Mouse (Mus musculus): ENCODE measurements around the gene Rnf41. TPM values are rescaled to one million over a fixed set of nuclear protein-coding genes. Genes with fewer than 3 reads are reported as not detected.
A peak's percentile ranks its signal among the peaks of the same experiment; 100 is the strongest.

Rnf41 gene
- polyA plus RNA-seq, 1 experiment from 2014 or later: 32.2 TPM

- peaks cover 5% of the 10 kb centered on the region; the same call in 1 of the 2 replicates for H3K4me1 ChIP-seq (ENCODE audit: insufficient read depth, low read depth, low read length)
- ATAC-seq (no peak), DNase-seq (ENCODE audit: low spot score) (no peak)
- TF ChIP-seq EP300 (IDR thresholded peaks at IDR 0.05): no peak
- no peak for TF ChIP-seq CTCF (IDR thresholded peaks at IDR 0.05)
- 88% methylated on average over 7 of the region's 7 CpGs for WGBS
- H3K9me3 ChIP-seq (ENCODE audit: low read length): no peaks in the 10 kb centered on the region
- H3K36me3 ChIP-seq (ENCODE audit: insufficient read depth, low read length): peaks cover 36% of the 10 kb centered on the region
- no peak overlapping the region for H3K4me3 ChIP-seq (ENCODE audit: low read depth, low read length)
- no peak overlapping the region for H3K27ac ChIP-seq (ENCODE audit: low read length)
- H3K9ac ChIP-seq (replicated peaks; ENCODE audit: low read depth): no peak overlapping the region
- no peaks in the 10 kb centered on the region for H3K27me3 ChIP-seq (replicated peaks; ENCODE audit: insufficient read depth, low read length)
- no peak overlapping the region for H3K4me2 ChIP-seq (replicated peaks; ENCODE audit: low read depth, low read length)
Observed at GRCm38 (mm10) chr10:128379260-128379659, 32.2 kb upstream of the Rnf41 start.

- Histone ChIP-seq H3K4me3 (ENCODE audit: low read depth, low read length) (no peak overlapping the region), H3K4me1 (ENCODE audit: insufficient read depth, low read depth, low read length) (peaks cover 5% of the 10 kb centered on the region; the same call in 1 of the 2 replicates), H3K27me3 (replicated peaks; ENCODE audit: insufficient read depth, low read length) (no peaks in the 10 kb centered on the region), H3K27ac (ENCODE audit: low read length) (no peak overlapping the region), H3K9me3 (ENCODE audit: low read length) (no peaks in the 10 kb centered on the region), H3K9ac (replicated peaks; ENCODE audit: low read depth) (no peak overlapping the region), H3K4me2 (replicated peaks; ENCODE audit: low read depth, low read length) (no peak overlapping the region), H3K36me3 (ENCODE audit: insufficient read depth, low read length) (peaks cover 43% of the 10 kb centered on the region)
- ATAC-seq: no peak
- 81% methylated on average over 5 of the region's 5 CpGs for WGBS
- TF ChIP-seq CTCF (IDR thresholded peaks at IDR 0.05) (no peak), EP300 (IDR thresholded peaks at IDR 0.05) (no peak)
- DNase-seq (ENCODE audit: low spot score): peak; percentile 21
Observed at GRCm38 (mm10) chr10:128380565-128380964, 30.9 kb upstream of the Rnf41 start.

- Histone ChIP-seq H3K27ac (ENCODE audit: low read length) (no peak overlapping the region), H3K9ac (replicated peaks; ENCODE audit: low read depth) (no peak overlapping the region), H3K4me2 (replicated peaks; ENCODE audit: low read depth, low read length) (no peak overlapping the region), H3K4me3 (ENCODE audit: low read depth, low read length) (no peak overlapping the region), H3K9me3 (ENCODE audit: low read length) (no peaks in the 10 kb centered on the region), H3K27me3 (replicated peaks; ENCODE audit: insufficient read depth, low read length) (no peaks in the 10 kb centered on the region), H3K36me3 (ENCODE audit: insufficient read depth, low read length) (peaks cover 46% of the 10 kb centered on the region), H3K4me1 (ENCODE audit: insufficient read depth, low read depth, low read length) (peaks cover 5% of the 10 kb centered on the region; the same call in 1 of the 2 replicates)
- 81% methylated on average over 8 of the region's 8 CpGs for WGBS
- TF ChIP-seq EP300 (IDR thresholded peaks at IDR 0.05) (no peak), CTCF (IDR thresholded peaks at IDR 0.05) (no peak)
- DNase-seq (ENCODE audit: low spot score) (no peak), ATAC-seq (no peak)
Observed at GRCm38 (mm10) chr10:128382482-128382881, 29.0 kb upstream of the Rnf41 start.

GRCm38 (mm10) chr10:128385902-128386301, 25.6 kb upstream of the Rnf41 start:
- WGBS: 90% methylated on average over 7 of the region's 7 CpGs
- TF ChIP-seq EP300 (IDR thresholded peaks at IDR 0.05) (no peak), CTCF (IDR thresholded peaks at IDR 0.05) (no peak)
- H3K9ac ChIP-seq (replicated peaks; ENCODE audit: low read depth): no peak overlapping the region

GRCm38 (mm10) chr10:128388941-128389340, 22.5 kb upstream of the Rnf41 start:
- no peak overlapping the region for H3K4me3 ChIP-seq (ENCODE audit: low read depth, low read length)
- H3K36me3 ChIP-seq (ENCODE audit: insufficient read depth, low read length): peaks cover 51% of the 10 kb centered on the region
- H3K4me2 ChIP-seq (replicated peaks; ENCODE audit: low read depth, low read length): no peak overlapping the region
- H3K27me3 ChIP-seq (replicated peaks; ENCODE audit: insufficient read depth, low read length): no peaks in the 10 kb centered on the region
- no peak overlapping the region for H3K27ac ChIP-seq (ENCODE audit: low read length)
- ATAC-seq: no peak
- 89% methylated on average over 14 of the region's 14 CpGs for WGBS
- H3K9ac ChIP-seq (replicated peaks; ENCODE audit: low read depth): no peak overlapping the region
- DNase-seq (ENCODE audit: low spot score): no peak
- TF ChIP-seq EP300 (IDR thresholded peaks at IDR 0.05): no peak
- no peak for TF ChIP-seq CTCF (IDR thresholded peaks at IDR 0.05)
- no peaks in the 10 kb centered on the region for H3K4me1 ChIP-seq (ENCODE audit: insufficient read depth, low read depth, low read length)
- H3K9me3 ChIP-seq (ENCODE audit: low read length): no peaks in the 10 kb centered on the region

More at GRCm38 (mm10) chr10:128385902-128386301, 25.6 kb upstream of the Rnf41 start:
- H3K4me2 ChIP-seq (replicated peaks; ENCODE audit: low read depth, low read length): no peak overlapping the region
- no peaks in the 10 kb centered on the region for H3K27me3 ChIP-seq (replicated peaks; ENCODE audit: insufficient read depth, low read length)
- no peak overlapping the region for H3K4me3 ChIP-seq (ENCODE audit: low read depth, low read length)
- H3K36me3 ChIP-seq (ENCODE audit: insufficient read depth, low read length): peaks cover 72% of the 10 kb centered on the region
- DNase-seq (ENCODE audit: low spot score) (no peak), ATAC-seq (no peak)
- no peaks in the 10 kb centered on the region for H3K4me1 ChIP-seq (ENCODE audit: insufficient read depth, low read depth, low read length)
- no peaks in the 10 kb centered on the region for H3K9me3 ChIP-seq (ENCODE audit: low read length)
- no peak overlapping the region for H3K27ac ChIP-seq (ENCODE audit: low read length)

GRCm38 (mm10) chr10:128389570-128389969, 21.9 kb upstream of the Rnf41 start:
- no peak overlapping the region for H3K4me3 ChIP-seq (ENCODE audit: low read depth, low read length)
- WGBS: 74% methylated on average over 6 of the region's 6 CpGs
- no peak overlapping the region for H3K9ac ChIP-seq (replicated peaks; ENCODE audit: low read depth)
- no peak overlapping the region for H3K27ac ChIP-seq (ENCODE audit: low read length)
- H3K4me1 ChIP-seq (ENCODE audit: insufficient read depth, low read depth, low read length): no peaks in the 10 kb centered on the region
- H3K36me3 ChIP-seq (ENCODE audit: insufficient read depth, low read length): peaks cover 47% of the 10 kb centered on the region
- no peaks in the 10 kb centered on the region for H3K9me3 ChIP-seq (ENCODE audit: low read length)
- ATAC-seq (no peak), DNase-seq (ENCODE audit: low spot score) (no peak)
- no peaks in the 10 kb centered on the region for H3K27me3 ChIP-seq (replicated peaks; ENCODE audit: insufficient read depth, low read length)
- TF ChIP-seq EP300 (IDR thresholded peaks at IDR 0.05) (no peak), CTCF (IDR thresholded peaks at IDR 0.05) (no peak)
- H3K4me2 ChIP-seq (replicated peaks; ENCODE audit: low read depth, low read length): no peak overlapping the region

GRCm38 (mm10) chr10:128390366-128390765, 21.1 kb upstream of the Rnf41 start:
- Histone ChIP-seq H3K27me3 (replicated peaks; ENCODE audit: insufficient read depth, low read length) (no peaks in the 10 kb centered on the region), H3K27ac (ENCODE audit: low read length) (no peak overlapping the region), H3K9me3 (ENCODE audit: low read length) (no peaks in the 10 kb centered on the region), H3K4me3 (ENCODE audit: low read depth, low read length) (no peak overlapping the region), H3K9ac (replicated peaks; ENCODE audit: low read depth) (no peak overlapping the region), H3K4me1 (ENCODE audit: insufficient read depth, low read depth, low read length) (no peaks in the 10 kb centered on the region), H3K4me2 (replicated peaks; ENCODE audit: low read depth, low read length) (no peak overlapping the region), H3K36me3 (ENCODE audit: insufficient read depth, low read length) (peaks cover 40% of the 10 kb centered on the region)
- 87% methylated on average over 12 of the region's 12 CpGs for WGBS
- TF ChIP-seq EP300 (IDR thresholded peaks at IDR 0.05): no peak
- no peak for TF ChIP-seq CTCF (IDR thresholded peaks at IDR 0.05)
- ATAC-seq (no peak), DNase-seq (ENCODE audit: low spot score) (no peak)
